Mouse (Mus musculus) megakaryocyte-erythroid progenitor cell, adult 5-6 weeks (primary cell): ENCODE results near the gene Gm29427. TPM values are rescaled to one million over a fixed set of nuclear protein-coding genes. Genes with fewer than 3 reads are reported as not detected.
"Not testable (repeated sequence)": the region's sequence is repeated elsewhere in the genome, so short reads cannot be mapped to it uniquely, and the experiment has no call there.

Source experiments
- ATAC-seq: replicated peaks from 2 replicates; pipeline ENCODE4 v1.8.0; 2016; ENCODE audit warnings: mild to moderate bottlenecking, inconsistent platforms; ENCODE audit not compliant: severe bottlenecking, poor library complexity, low FRiP score, low TSS enrichment
- total RNA-seq, 2 experiments: library from RNA; stranded (forward) in 1 of 2; stranded (reverse) in 1 of 2; fragments of 200-1000, 215-1000 nt in 1 of 2; fragments of >200 nt in 1 of 2; fragmentation: Nextera tagmentation in 1 of 2; gene quantifications; 2 replicates each; pipeline ENCODE4 v1.2.3; 2014 to 2017

Gm29427 gene
- total RNA-seq, 2 experiments from 2014 or later: not detected

GRCm38 (mm10) chr1:130681656-130682413 is 33.8 kb downstream of the Gm29427 start:
- ATAC-seq: no peak

DNA sequence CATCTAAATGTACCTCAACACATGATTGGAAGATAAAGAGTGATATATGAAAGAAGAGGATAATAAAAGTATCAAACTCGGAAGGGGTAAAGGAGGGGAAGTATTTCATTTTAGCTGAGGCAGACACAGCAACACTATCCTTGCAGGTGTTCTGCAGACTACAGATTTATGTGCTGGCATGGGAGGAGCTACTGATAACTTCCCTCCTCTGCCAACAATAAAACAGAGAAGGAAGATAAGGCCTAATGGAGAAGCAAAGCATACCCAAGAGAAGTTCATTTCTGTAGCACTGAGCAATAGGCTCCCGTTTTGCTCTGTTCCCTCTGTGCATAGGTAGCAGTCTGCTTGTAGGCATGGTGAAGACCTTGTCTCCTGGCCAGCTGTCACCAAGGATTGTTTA is 34.5 kb downstream of the Gm29427 start:
- ATAC-seq: peak; percentile 77

DNA sequence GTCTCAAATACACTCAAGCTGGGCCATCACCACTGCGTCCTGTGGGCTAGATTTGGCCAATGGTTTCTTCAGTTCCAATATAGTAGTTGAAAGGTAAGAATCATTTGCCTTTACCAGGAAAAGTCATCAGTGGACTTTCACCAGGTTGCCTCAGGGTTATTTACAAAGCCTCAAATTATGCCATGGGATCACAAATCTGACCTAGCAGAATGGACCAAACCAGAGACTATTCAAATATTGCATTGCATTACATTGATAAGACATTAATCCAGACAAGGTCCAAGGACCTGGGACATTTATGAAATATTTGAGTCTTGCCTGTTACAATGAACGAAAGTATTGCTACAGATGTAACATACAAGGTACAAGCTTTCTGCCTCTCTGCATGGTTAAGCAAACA is 37.0 kb downstream of the Gm29427 start:
- no peak for ATAC-seq

DNA sequence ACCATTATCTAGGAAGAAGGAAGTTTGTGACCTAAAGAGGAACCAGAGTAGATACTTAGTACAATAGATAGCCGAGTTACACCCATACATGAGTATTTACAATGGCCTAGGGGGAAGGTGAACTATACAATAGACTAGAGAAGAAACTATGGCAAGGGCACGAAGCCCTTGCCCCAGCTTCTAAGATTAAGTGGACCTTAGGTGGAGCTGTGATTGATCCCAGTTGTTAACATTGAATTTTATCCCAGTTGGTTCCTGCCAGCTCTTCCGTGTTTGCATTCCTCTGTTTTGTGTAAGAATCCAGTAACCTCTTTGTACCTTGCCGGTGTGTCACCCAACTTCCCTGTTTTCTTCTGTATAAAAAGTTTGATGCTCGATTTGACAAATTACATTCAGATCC is 52.0 kb downstream of the Gm29427 start:
- ATAC-seq: not testable (repeated sequence)

DNA sequence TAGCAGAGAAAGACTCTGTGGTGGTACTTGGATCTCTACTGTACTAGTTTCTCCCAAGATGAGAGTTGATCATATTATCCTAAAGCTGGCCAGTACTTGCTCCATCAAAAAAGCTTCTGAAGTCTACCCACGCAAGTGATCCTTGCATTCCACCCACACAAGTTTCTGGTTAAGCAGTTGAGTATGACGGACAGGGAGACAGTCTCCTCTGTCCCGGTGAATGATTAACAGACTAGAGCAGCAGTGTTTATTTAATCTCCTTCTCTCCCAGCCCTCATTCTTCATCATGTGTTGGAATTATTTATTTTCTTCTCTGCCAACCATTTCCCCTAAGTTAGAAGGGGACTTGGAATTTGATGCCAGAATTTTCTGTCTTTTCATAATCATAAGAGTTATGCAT is 54.1 kb downstream of the Gm29427 start, which contains the start of gene C4bp:
Gene C4bp (minus strand): TSS at position 179 of the 400 bp plus-strand sequence.
- ATAC-seq: no peak

DNA sequence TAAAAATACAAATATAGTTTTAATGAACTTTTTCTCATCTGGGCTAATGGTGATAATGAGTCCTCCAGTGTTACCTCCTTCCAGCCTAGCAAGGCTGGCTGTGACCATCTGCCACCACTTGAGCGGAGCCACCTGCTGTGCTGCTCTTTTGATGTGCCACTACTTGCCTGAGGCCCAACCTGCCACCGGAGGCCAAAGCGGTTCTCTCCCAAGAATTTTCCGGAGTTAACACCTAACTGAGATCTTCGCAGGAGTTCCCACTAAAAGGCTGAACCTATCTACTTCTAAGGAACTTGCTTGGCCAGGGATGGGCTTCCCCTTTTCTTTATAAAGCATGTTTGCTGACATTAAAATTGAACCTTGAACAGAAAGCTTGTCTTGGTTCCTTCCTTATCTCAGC is 56.0 kb downstream of the Gm29427 start:
- ATAC-seq: not testable (repeated sequence)

DNA sequence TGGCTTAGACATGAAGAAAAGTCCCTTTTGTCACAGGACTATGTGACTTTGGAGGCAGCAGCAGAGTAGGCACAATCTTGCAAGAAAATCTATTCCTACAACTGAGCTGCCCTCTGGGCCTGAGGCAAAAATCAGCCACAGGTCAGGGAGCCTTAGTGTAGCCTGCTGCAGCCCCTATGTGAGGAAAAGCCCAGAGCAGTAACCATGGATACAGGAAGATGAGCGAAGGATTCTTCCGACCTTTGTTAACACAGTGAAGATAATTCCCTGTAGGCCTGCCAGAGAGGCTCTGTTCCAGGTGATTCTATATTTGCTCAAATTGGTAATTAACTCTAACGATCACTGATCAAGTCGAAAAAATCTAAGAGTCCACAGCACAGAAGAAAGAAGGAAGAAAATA is 71.5 kb downstream of the Gm29427 start:
- ATAC-seq: no peak

DNA sequence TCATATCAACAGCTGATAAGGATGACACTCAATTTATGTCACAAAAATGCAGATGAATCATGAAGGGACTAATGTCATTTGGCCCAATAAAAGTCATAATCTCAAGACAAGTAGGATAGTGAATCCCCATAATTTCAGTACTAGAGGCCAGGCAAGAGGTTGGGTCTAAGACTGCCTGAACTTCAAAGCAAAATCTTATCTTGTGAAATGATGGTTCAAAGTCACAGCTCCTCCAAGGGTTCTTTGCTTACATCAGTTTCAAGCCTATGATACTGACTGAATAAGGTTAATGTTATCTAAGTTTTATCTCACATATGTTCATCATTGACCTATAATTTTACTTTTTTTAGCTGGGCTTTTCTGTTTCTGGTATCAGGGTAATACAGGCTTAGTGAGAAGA is 74.6 kb downstream of the Gm29427 start:
- no peak for ATAC-seq

GRCm38 (mm10) chr1:130633761-130634410 is 81.7 kb downstream of the Gm29427 start:
- peak; percentile 99 for ATAC-seq

GRCm38 (mm10) chr1:130633316-130633715 is 82.3 kb downstream of the Gm29427 start:
- ATAC-seq: no peak

DNA sequence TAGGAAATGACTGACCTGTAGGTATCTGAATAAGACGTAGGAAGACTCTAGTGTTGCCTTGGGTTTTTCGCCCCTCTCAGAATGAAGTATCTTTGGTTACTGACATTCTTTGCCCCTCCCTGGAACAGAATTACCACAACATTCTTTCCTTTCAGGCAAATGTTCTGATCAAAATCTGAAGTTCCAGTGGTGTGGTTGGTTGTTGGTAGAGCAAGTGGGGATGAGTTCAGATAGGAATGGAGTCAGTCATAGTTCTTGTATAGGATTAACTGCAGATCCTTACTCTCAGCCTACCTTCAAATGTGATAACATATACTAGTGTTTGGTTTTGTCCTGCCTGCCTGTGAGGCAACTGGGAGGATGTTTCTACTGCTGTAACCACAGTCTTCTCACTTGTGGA is 86.1 kb downstream of the Gm29427 start, which contains the start of gene Zp3r:
Gene Zp3r (minus strand): TSS at position 101 of the 400 bp plus-strand sequence.
- no peak for ATAC-seq

Other genes with a start within 250 kb of the Gm29427 start
- gene Zp3r, start 86.2 kb downstream of the Gm29427 start, total RNA-seq (2014; fragmentation: Nextera tagmentation): not detected in 2 replicates
- not detected in 2 replicates for gene Zp3r, start 86.2 kb downstream of the Gm29427 start, total RNA-seq (2017)
- not detected in 2 replicates for gene C4bp, start 54.2 kb downstream of the Gm29427 start, total RNA-seq (2014; fragmentation: Nextera tagmentation)
- not detected in 2 replicates for gene C4bp, start 54.2 kb downstream of the Gm29427 start, total RNA-seq (2017)
- gene Yod1, start 1.5 kb upstream of the Gm29427 start, total RNA-seq (2014; fragmentation: Nextera tagmentation): 14.4 and 15.9 TPM in 2 replicates
- 12.4 and 15.7 TPM in 2 replicates for gene Yod1, start 1.5 kb upstream of the Gm29427 start, total RNA-seq (2017)
- 22.6 and 26.7 TPM in 2 replicates for gene Pfkfb2, start 13.5 kb upstream of the Gm29427 start, total RNA-seq (2014; fragmentation: Nextera tagmentation)
- 16.0 and 18.3 TPM in 2 replicates for gene Pfkfb2, start 13.5 kb upstream of the Gm29427 start, total RNA-seq (2017)
- gene AA986860, start 16.2 kb upstream of the Gm29427 start, total RNA-seq (2014; fragmentation: Nextera tagmentation): 0.66 and 1.5 TPM in 2 replicates
- 0.50 and 0.94 TPM in 2 replicates for gene AA986860, start 16.2 kb upstream of the Gm29427 start, total RNA-seq (2017)
- gene Fcamr, start 85.1 kb upstream of the Gm29427 start, total RNA-seq (2014; fragmentation: Nextera tagmentation): not detected in 2 replicates
- gene Fcamr, start 85.1 kb upstream of the Gm29427 start, total RNA-seq (2017): not detected in 2 replicates
- not detected in 2 replicates for gene Pigr, start 110.9 kb upstream of the Gm29427 start, total RNA-seq (2014; fragmentation: Nextera tagmentation)
- not detected in 2 replicates for gene Pigr, start 110.9 kb upstream of the Gm29427 start, total RNA-seq (2017)
- 1.1 TPM in 1 of 2 replicates, not detected in the other for gene Fcmr, start 149.9 kb upstream of the Gm29427 start, total RNA-seq (2014; fragmentation: Nextera tagmentation)
- not detected in 2 replicates for gene Fcmr, start 149.9 kb upstream of the Gm29427 start, total RNA-seq (2017)
- gene Il24, start 171.7 kb upstream of the Gm29427 start, total RNA-seq (2014; fragmentation: Nextera tagmentation): not detected in 2 replicates
- gene Il24, start 171.7 kb upstream of the Gm29427 start, total RNA-seq (2017): not detected in 2 replicates
- gene Il20, start 195.7 kb upstream of the Gm29427 start, total RNA-seq (2014; fragmentation: Nextera tagmentation): not detected in 2 replicates
- not detected in 2 replicates for gene Il20, start 195.7 kb upstream of the Gm29427 start, total RNA-seq (2017)
- not detected in 2 replicates for gene Il19, start 224.3 kb upstream of the Gm29427 start, total RNA-seq (2014; fragmentation: Nextera tagmentation)
- not detected in 2 replicates for gene Il19, start 224.3 kb upstream of the Gm29427 start, total RNA-seq (2017)